Mouse (Mus musculus) forebrain, embryonic 11.5 days (tissue): ENCODE measurements around the gene Epb41. TPM values are rescaled to one million over a fixed set of nuclear protein-coding genes. Genes with fewer than 3 reads are reported as not detected.

ENCODE experiments used
- ATAC-seq: fragments of 200-750 bp; cut with Nextera tagmentation; replicated peaks from 2 replicates; pipeline ENCODE4 v1.8.0; 2017; ENCODE audit warnings: moderate TSS enrichment; ENCODE audit not compliant: low FRiP score
- DNase-seq: peaks from one replicate; pipeline ENCODE4 v3.0.0-alpha.2; 2017; ENCODE audit warnings: low spot score
- H3K27ac ChIP-seq: fragments of 300-500 bp; sonication (generic); 2 replicates; pipeline ENCODE4 v1.5.1; 2014; ENCODE audit warnings: low read depth, low read length
- H3K27me3 ChIP-seq: fragments of 300-500 bp; sonication (generic); 2 replicates; pipeline ENCODE4 v1.6.1; 2014; ENCODE audit warnings: mild to moderate bottlenecking, low read length, mixed read lengths; ENCODE audit not compliant: control insufficient read depth, insufficient read depth
- H3K36me3 ChIP-seq: fragments of 300-500 bp; sonication (generic); 2 replicates; pipeline ENCODE4 v1.6.1; 2014; ENCODE audit warnings: mild to moderate bottlenecking, low read length, moderate library complexity, mixed read lengths; ENCODE audit not compliant: control insufficient read depth, insufficient read depth
- H3K4me1 ChIP-seq: fragments of 300-500 bp; sonication (generic); replicated peaks from 2 replicates; pipeline ENCODE4 v1.6.1; 2014; ENCODE audit warnings: low read length, mixed read lengths; ENCODE audit not compliant: control insufficient read depth, insufficient read depth
- H3K4me2 ChIP-seq: fragments of 300-500 bp; sonication (generic); 2 replicates; pipeline ENCODE4 v1.6.1; 2014; ENCODE audit warnings: low read depth, mild to moderate bottlenecking, low read length, moderate library complexity, mixed read lengths; ENCODE audit not compliant: severe bottlenecking
- H3K4me3 ChIP-seq: fragments of 300-500 bp; sonication (generic); 2 replicates; pipeline ENCODE4 v1.5.1; 2014; ENCODE audit warnings: low read depth, low read length
- H3K9ac ChIP-seq: fragments of 300-500 bp; sonication (generic); 2 replicates; pipeline ENCODE4 v1.6.1; 2014; ENCODE audit warnings: low read length
- H3K9me3 ChIP-seq: fragments of 300-500 bp; sonication (generic); 2 replicates; pipeline ENCODE4 v1.6.1; 2016; ENCODE audit warnings: low read length, mixed read lengths; ENCODE audit not compliant: control insufficient read depth
- WGBS: fragments of 180-500 bp; shearing (Covaris S2); extraction: QIAGEN DNeasy Blood & Tissue Kit; methylation state at CpG from one replicate; pipeline ENCODE4 v1.1.7; 2014; 5-methylcytosine and 5-hydroxymethylcytosine counted together
- polyA plus RNA-seq: library from polyadenylated mRNA; unstranded; fragments of >200 nt; fragmentation: Nextera tagmentation; extraction: Ambion mirVana; gene quantifications from 2 replicates; pipeline ENCODE4 v1.2.1, GENCODE M21; 2014

The Epb41 gene
- polyA plus RNA-seq, 1 experiment from 2014 or later: 145 TPM

- Histone ChIP-seq H3K9me3 (no peaks in the 10 kb centered on the region), H3K9ac (no peak overlapping the region), H3K4me1 (peaks cover 8% of the 10 kb centered on the region), H3K27me3 (no peaks in the 10 kb centered on the region), H3K27ac (no peak overlapping the region), H3K36me3 (no peaks in the 10 kb centered on the region; the same call in 1 of the 2 replicates), H3K4me2 (no peak overlapping the region), H3K4me3 (no peak overlapping the region)
- DNase-seq (no peak), ATAC-seq (no peak)
- 86% methylated on average over 6 of the region's 6 CpGs for WGBS
Observed at GRCm38 (mm10) chr4:131906423-131906822, 168.7 kb downstream of the Epb41 start.

- 59% methylated on average over 8 of the region's 8 CpGs for WGBS
Observed at GRCm38 (mm10) chr4:131904478-131904877, 170.6 kb downstream of the Epb41 start.

GRCm38 (mm10) chr4:131901090-131901489 lies 174.0 kb downstream of the Epb41 start:
- no peak overlapping the region for H3K27ac ChIP-seq
- no peaks in the 10 kb centered on the region for H3K9me3 ChIP-seq
- H3K4me2 ChIP-seq: no peak overlapping the region
- H3K9ac ChIP-seq: no peak overlapping the region
- ATAC-seq (no peak), DNase-seq (no peak)
- 0 out of 2 replicates have a peak, but pooled peaks cover 1% of the 10 kb centered on the region for H3K4me1 ChIP-seq
- H3K27me3 ChIP-seq: no peaks in the 10 kb centered on the region
- H3K36me3 ChIP-seq: peaks cover 29% of the 10 kb centered on the region
- 93% methylated on average over 15 of the region's 15 CpGs for WGBS
- H3K4me3 ChIP-seq: no peak overlapping the region

More at GRCm38 (mm10) chr4:131904478-131904877, 170.6 kb downstream of the Epb41 start:
- 0 out of 2 replicates have a peak, but pooled peaks have one; percentile 36 for ATAC-seq
- peaks cover 16% of the 10 kb centered on the region for H3K36me3 ChIP-seq
- no peak overlapping the region for H3K9ac ChIP-seq
- no peak overlapping the region for H3K4me2 ChIP-seq
- H3K4me1 ChIP-seq: 0 out of 2 replicates have a peak, but pooled peaks cover 1% of the 10 kb centered on the region
- H3K27ac ChIP-seq: no peak overlapping the region
- no peaks in the 10 kb centered on the region for H3K9me3 ChIP-seq
- DNase-seq: no peak
- no peak overlapping the region for H3K4me3 ChIP-seq
- H3K27me3 ChIP-seq: no peaks in the 10 kb centered on the region

- H3K36me3 ChIP-seq: peaks cover 33% of the 10 kb centered on the region
- H3K27me3 ChIP-seq: no peaks in the 10 kb centered on the region
- H3K27ac ChIP-seq: no peak overlapping the region
- H3K9ac ChIP-seq: no peak overlapping the region
- DNase-seq (no peak), ATAC-seq (no peak)
- H3K4me1 ChIP-seq: 0 out of 2 replicates have a peak, but pooled peaks cover 1% of the 10 kb centered on the region
- H3K9me3 ChIP-seq: no peaks in the 10 kb centered on the region
- no peak overlapping the region for H3K4me2 ChIP-seq
- no peak overlapping the region for H3K4me3 ChIP-seq
- WGBS: 91% methylated on average over 6 of the region's 6 CpGs
Observed at GRCm38 (mm10) chr4:131899180-131899554, 176.0 kb downstream of the Epb41 start.

GRCm38 (mm10) chr4:131898503-131899179 lies 176.5 kb downstream of the Epb41 start:
- Histone ChIP-seq H3K36me3 (peaks cover 38% of the 10 kb centered on the region), H3K9ac (no peak overlapping the region), H3K4me2 (no peak overlapping the region), H3K4me3 (no peak overlapping the region), H3K27ac (no peak overlapping the region), H3K9me3 (no peaks in the 10 kb centered on the region), H3K4me1 (0 out of 2 replicates have a peak, but pooled peaks cover 1% of the 10 kb centered on the region), H3K27me3 (no peaks in the 10 kb centered on the region)
- 91% methylated on average over 12 of the region's 12 CpGs for WGBS
- ATAC-seq: no peak
- no peak for DNase-seq

- DNase-seq (no peak), ATAC-seq (no peak)
- Histone ChIP-seq H3K27me3 (no peaks in the 10 kb centered on the region), H3K4me1 (0 out of 2 replicates have a peak, but pooled peaks cover 1% of the 10 kb centered on the region), H3K4me3 (no peak overlapping the region), H3K36me3 (peaks cover 43% of the 10 kb centered on the region), H3K9ac (no peak overlapping the region), H3K9me3 (no peaks in the 10 kb centered on the region), H3K27ac (no peak overlapping the region), H3K4me2 (no peak overlapping the region)
- 97% methylated on average over 8 of the region's 8 CpGs for WGBS
Observed at GRCm38 (mm10) chr4:131897787-131898186, 177.3 kb downstream of the Epb41 start.

- 98% methylated on average over 5 of the region's 5 CpGs for WGBS
- peaks cover 45% of the 10 kb centered on the region for H3K36me3 ChIP-seq
- no peak for ATAC-seq
Observed at GRCm38 (mm10) chr4:131897109-131897508, 178.0 kb downstream of the Epb41 start.

GRCm38 (mm10) chr4:131890692-131891091 lies 184.4 kb downstream of the Epb41 start:
- Histone ChIP-seq H3K27me3 (no peaks in the 10 kb centered on the region), H3K4me2 (no peak overlapping the region), H3K4me1 (no peaks in the 10 kb centered on the region), H3K9me3 (no peaks in the 10 kb centered on the region), H3K4me3 (no peak overlapping the region), H3K36me3 (peaks cover 17% of the 10 kb centered on the region), H3K27ac (no peak overlapping the region), H3K9ac (no peak overlapping the region)
- ATAC-seq: no peak
- DNase-seq: no peak
- 91% methylated on average over 3 of the region's 3 CpGs for WGBS

More at GRCm38 (mm10) chr4:131897109-131897508, 178.0 kb downstream of the Epb41 start:
- Histone ChIP-seq H3K9me3 (no peaks in the 10 kb centered on the region), H3K9ac (no peak overlapping the region), H3K27me3 (no peaks in the 10 kb centered on the region), H3K27ac (no peak overlapping the region), H3K4me2 (no peak overlapping the region), H3K4me1 (0 out of 2 replicates have a peak, but pooled peaks cover 1% of the 10 kb centered on the region), H3K4me3 (no peak overlapping the region)
- DNase-seq: no peak

GRCm38 (mm10) chr4:131888564-131888963 lies 186.6 kb downstream of the Epb41 start:
- Histone ChIP-seq H3K36me3 (peaks cover 7% of the 10 kb centered on the region; the same call in 1 of the 2 replicates), H3K27ac (no peak overlapping the region), H3K4me2 (no peak overlapping the region), H3K9me3 (no peaks in the 10 kb centered on the region), H3K4me3 (no peak overlapping the region), H3K4me1 (no peaks in the 10 kb centered on the region; the same call in 1 of the 2 replicates), H3K9ac (no peak overlapping the region), H3K27me3 (no peaks in the 10 kb centered on the region)
- ATAC-seq: no peak
- DNase-seq: no peak
- 87% methylated on average over 1 of the region's 1 CpGs for whole genome bisulfite sequencing
